Mouse (Mus musculus): ENCODE data around the gene Map3k12.

DNA sequence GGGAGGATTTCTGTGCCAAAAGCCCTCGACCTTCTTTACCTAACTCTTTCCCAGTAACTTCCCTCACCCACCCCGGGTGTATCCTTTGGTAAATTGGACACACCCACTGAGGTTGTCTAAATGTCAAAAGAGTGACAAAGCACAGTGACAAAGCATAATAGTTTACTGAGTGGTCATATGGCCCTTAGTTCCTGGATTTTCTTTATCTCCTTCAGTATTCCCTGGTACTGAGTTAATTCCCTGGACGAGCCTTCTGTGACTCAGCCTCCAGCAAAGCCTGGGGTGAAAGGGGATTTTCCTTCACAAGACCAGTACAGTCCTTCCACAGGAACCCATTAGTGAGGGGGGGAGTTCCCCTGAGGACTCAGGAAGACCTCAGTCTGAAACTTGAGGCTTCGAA, 55.9 kb downstream of the Map3k12 start:
- TF ChIP-seq POLR2A (IDR thresholded peaks at IDR 0.05; ENCODE audit: control insufficient read depth, extremely low read depth, insufficient read depth, low read length, poor library complexity) (no peak), CTCF (IDR thresholded peaks at IDR 0.05; ENCODE audit: borderline replicate concordance, control insufficient read depth, extremely low read depth, insufficient read depth, low read length, poor library complexity) (no peak)

Data from thymus, adult 2 months (tissue).